Mouse (Mus musculus) right cerebral cortex, postnatal 14 days (tissue): ENCODE results near the gene Mapkapk3.
A peak's percentile ranks its signal among the peaks of the same experiment; 100 is the strongest.
"Not testable (repeated sequence)": the region's sequence is repeated elsewhere in the genome, so short reads cannot be mapped to it uniquely, and the experiment has no call there.

ENCODE experiments used
- DNase-seq: peaks from one replicate; pipeline ENCODE4 v3.0.0; 2022

Mapkapk3 gene

GRCm38 (mm10) chr9:107307099-107307872 lies 17.6 kb upstream of the Mapkapk3 start:
- no peak for DNase-seq

- DNase-seq = not testable (repeated sequence)
Observed at GRCm38 (mm10) chr9:107306673-107307072, 17.0 kb upstream of the Mapkapk3 start.

- DNase-seq = no peak
Observed at GRCm38 (mm10) chr9:107305601-107306542, 16.2 kb upstream of the Mapkapk3 start.

- no peak for DNase-seq
Observed at GRCm38 (mm10) chr9:107305012-107305411, 15.3 kb upstream of the Mapkapk3 start.

- DNase-seq = no peak
Observed at GRCm38 (mm10) chr9:107304383-107304782, 14.7 kb upstream of the Mapkapk3 start.

- DNase-seq = no peak
Observed at GRCm38 (mm10) chr9:107303900-107304299, 14.2 kb upstream of the Mapkapk3 start.

GRCm38 (mm10) chr9:107303121-107303820 lies 13.6 kb upstream of the Mapkapk3 start:
- no peak for DNase-seq

GRCm38 (mm10) chr9:107302592-107302991 lies 12.9 kb upstream of the Mapkapk3 start:
- DNase-seq = no peak

- no peak for DNase-seq
Observed at GRCm38 (mm10) chr9:107301554-107302331, 12.1 kb upstream of the Mapkapk3 start.

GRCm38 (mm10) chr9:107300224-107300973 lies 10.7 kb upstream of the Mapkapk3 start:
- no peak for DNase-seq

GRCm38 (mm10) chr9:107299783-107300182 lies 10.1 kb upstream of the Mapkapk3 start:
- DNase-seq = no peak

GRCm38 (mm10) chr9:107298876-107299275 lies 9.2 kb upstream of the Mapkapk3 start:
- no peak for DNase-seq

GRCm38 (mm10) chr9:107298059-107298780 lies 8.5 kb upstream of the Mapkapk3 start:
- DNase-seq = no peak

- DNase-seq = no peak
Observed at GRCm38 (mm10) chr9:107297658-107298057, 8.0 kb upstream of the Mapkapk3 start.

- no peak for DNase-seq
Observed at GRCm38 (mm10) chr9:107297059-107297458, 7.4 kb upstream of the Mapkapk3 start.

- DNase-seq = peak; percentile 87
Observed at GRCm38 (mm10) chr9:107296501-107296965, 6.9 kb upstream of the Mapkapk3 start.

GRCm38 (mm10) chr9:107296041-107296440 lies 6.4 kb upstream of the Mapkapk3 start:
- DNase-seq = no peak

- no peak for DNase-seq
Observed at GRCm38 (mm10) chr9:107296016-107296040, 6.2 kb upstream of the Mapkapk3 start, which contains the start of gene Cish. TSS of gene Cish (plus strand) at chr9:107296026.

GRCm38 (mm10) chr9:107295616-107296015 lies 5.9 kb upstream of the Mapkapk3 start:
- no peak for DNase-seq

- peak; percentile 82 for DNase-seq
Observed at GRCm38 (mm10) chr9:107294249-107294648, 4.6 kb upstream of the Mapkapk3 start.

GRCm38 (mm10) chr9:107290897-107291296 lies 1.2 kb upstream of the Mapkapk3 start:
- peak; percentile 79 for DNase-seq
